Mouse (Mus musculus) forebrain, embryonic 14.5 days (tissue): ENCODE measurements around the gene Stk24. TPM values are rescaled to one million over a fixed set of nuclear protein-coding genes. Genes with fewer than 3 reads are reported as not detected.

ENCODE experiments used
- ATAC-seq: fragments of 200-750 bp; cut with Nextera tagmentation; 2 replicates; pipeline ENCODE4 v1.8.0; 2017; ENCODE audit warnings: mild to moderate bottlenecking, moderate library complexity
- DNase-seq: peaks from one replicate; pipeline ENCODE4 v3.0.0-alpha.2; 2015; ENCODE audit warnings: low spot score
- H3K27ac ChIP-seq: fragments of 300-500 bp; sonication (generic); 2 replicates; pipeline ENCODE4 v1.5.1; 2014; ENCODE audit warnings: low read depth, mild to moderate bottlenecking, control low read depth, low read length, moderate library complexity
- H3K27me3 ChIP-seq: fragments of 300-500 bp; sonication (generic); replicated peaks from 2 replicates; pipeline ENCODE4 v1.6.1; 2014; ENCODE audit warnings: low read length, control low read depth, mixed read lengths; ENCODE audit not compliant: control insufficient read depth, insufficient read depth
- H3K36me3 ChIP-seq: fragments of 300-500 bp; sonication (generic); 2 replicates; pipeline ENCODE4 v1.6.1; 2014; ENCODE audit warnings: low read length, control low read depth; ENCODE audit not compliant: control insufficient read depth, insufficient read depth
- H3K4me1 ChIP-seq: fragments of 300-500 bp; sonication (generic); 2 replicates; pipeline ENCODE4 v1.6.1; 2014; ENCODE audit warnings: antibody characterized with exemption, low read length, control low read depth; ENCODE audit not compliant: control insufficient read depth, insufficient read depth
- H3K4me2 ChIP-seq: fragments of 300-500 bp; sonication (generic); 2 replicates; pipeline ENCODE4 v1.6.1; 2014; ENCODE audit warnings: mild to moderate bottlenecking, control low read depth, low read length
- H3K4me3 ChIP-seq: fragments of 300-500 bp; sonication (generic); 2 replicates; pipeline ENCODE4 v1.5.1; 2014; ENCODE audit warnings: low read depth, low read length, control low read depth
- H3K9ac ChIP-seq: fragments of 300-500 bp; sonication (generic); 2 replicates; pipeline ENCODE4 v1.6.1; 2014; ENCODE audit warnings: mild to moderate bottlenecking, low read length, control low read depth, moderate library complexity
- H3K9me3 ChIP-seq: fragments of 300-500 bp; sonication (generic); replicated peaks from 2 replicates; pipeline ENCODE4 v1.6.1; 2016; ENCODE audit warnings: low read length, control low read depth, mixed read lengths; ENCODE audit not compliant: control insufficient read depth
- WGBS: fragments of 180-500 bp; shearing (Covaris S2); extraction: QIAGEN DNeasy Blood & Tissue Kit; methylation state at CpG from one replicate; pipeline ENCODE4 v1.1.7; 2014; 5-methylcytosine and 5-hydroxymethylcytosine counted together
- polyA plus RNA-seq: library from polyadenylated mRNA; unstranded; fragments of >200 nt; fragmentation: Nextera tagmentation; extraction: Ambion mirVana; gene quantifications from 2 replicates; pipeline ENCODE4 v1.2.1, GENCODE M21; 2014

The Stk24 gene
- polyA plus RNA-seq, 1 experiment from 2014 or later, result 20.8 TPM

- H3K9me3 ChIP-seq, result no peaks in the 10 kb centered on the region
- H3K4me1 ChIP-seq, result no peaks in the 10 kb centered on the region
- H3K27me3 ChIP-seq, result no peaks in the 10 kb centered on the region
- ATAC-seq (no peak), DNase-seq (no peak)
- no peak overlapping the region for H3K9ac ChIP-seq
- WGBS, result 80% methylated on average over 5 of the region's 5 CpGs
- peaks cover 33% of the 10 kb centered on the region for H3K36me3 ChIP-seq
- H3K27ac ChIP-seq, result no peak overlapping the region
- H3K4me2 ChIP-seq, result no peak overlapping the region
- H3K4me3 ChIP-seq, result no peak overlapping the region
These were observed 118.5 kb downstream of the Stk24 start for GRCm38 (mm10) chr14:121261229-121261879.

- DNase-seq (peak; percentile 80), ATAC-seq (peak; percentile 72)
- 0 out of 2 replicates have a peak overlapping the region, but pooled peaks have one; percentile 33 for H3K27ac ChIP-seq
- no peaks in the 10 kb centered on the region for H3K9me3 ChIP-seq
- H3K9ac ChIP-seq, result no peak overlapping the region
- WGBS, result 45% methylated on average over 7 of the region's 7 CpGs
- H3K4me3 ChIP-seq, result no peak overlapping the region
- H3K4me1 ChIP-seq, result no peaks in the 10 kb centered on the region
- peaks cover 30% of the 10 kb centered on the region for H3K36me3 ChIP-seq
- H3K4me2 ChIP-seq, result no peak overlapping the region
- H3K27me3 ChIP-seq, result no peaks in the 10 kb centered on the region
These were observed 120.0 kb downstream of the Stk24 start for GRCm38 (mm10) chr14:121259789-121260188.

- Histone ChIP-seq H3K4me3 (no peak overlapping the region), H3K27me3 (no peaks in the 10 kb centered on the region), H3K9ac (no peak overlapping the region), H3K27ac (0 out of 2 replicates have a peak overlapping the region, but pooled peaks have one; percentile 33), H3K4me1 (no peaks in the 10 kb centered on the region), H3K4me2 (no peak overlapping the region), H3K36me3 (peaks cover 30% of the 10 kb centered on the region), H3K9me3 (no peaks in the 10 kb centered on the region)
- 66% methylated on average over 11 of the region's 11 CpGs for WGBS
- DNase-seq (peak; percentile 10), ATAC-seq (peak; percentile 52)
These were observed 120.5 kb downstream of the Stk24 start for GRCm38 (mm10) chr14:121259332-121259731.

GRCm38 (mm10) chr14:121256896-121257295 lies 122.9 kb downstream of the Stk24 start:
- Histone ChIP-seq H3K4me1 (no peaks in the 10 kb centered on the region), H3K9ac (no peak overlapping the region), H3K36me3 (peaks cover 25% of the 10 kb centered on the region), H3K27me3 (no peaks in the 10 kb centered on the region), H3K4me3 (no peak overlapping the region), H3K9me3 (no peaks in the 10 kb centered on the region), H3K27ac (no peak overlapping the region), H3K4me2 (no peak overlapping the region)
- no peak for ATAC-seq
- no peak for DNase-seq
- 96% methylated on average over 7 of the region's 7 CpGs for WGBS

GRCm38 (mm10) chr14:121255469-121255868 lies 124.3 kb downstream of the Stk24 start:
- no peaks in the 10 kb centered on the region for H3K27me3 ChIP-seq
- H3K4me1 ChIP-seq, result no peaks in the 10 kb centered on the region
- H3K27ac ChIP-seq, result no peak overlapping the region
- 91% methylated on average over 13 of the region's 13 CpGs for WGBS
- H3K9ac ChIP-seq, result no peak overlapping the region
- H3K9me3 ChIP-seq, result no peaks in the 10 kb centered on the region
- H3K36me3 ChIP-seq, result peaks cover 15% of the 10 kb centered on the region
- DNase-seq (no peak), ATAC-seq (no peak)
- H3K4me2 ChIP-seq, result no peak overlapping the region
- H3K4me3 ChIP-seq, result no peak overlapping the region

GRCm38 (mm10) chr14:121254869-121255268 lies 124.9 kb downstream of the Stk24 start:
- H3K27ac ChIP-seq, result no peak overlapping the region
- H3K9me3 ChIP-seq, result no peaks in the 10 kb centered on the region
- no peak overlapping the region for H3K4me3 ChIP-seq
- 89% methylated on average over 10 of the region's 10 CpGs for WGBS
- no peak overlapping the region for H3K4me2 ChIP-seq
- no peak overlapping the region for H3K9ac ChIP-seq
- no peak for ATAC-seq
- H3K27me3 ChIP-seq, result no peaks in the 10 kb centered on the region
- no peaks in the 10 kb centered on the region for H3K4me1 ChIP-seq
- no peak for DNase-seq
- peaks cover 15% of the 10 kb centered on the region for H3K36me3 ChIP-seq

- no peaks in the 10 kb centered on the region for H3K4me1 ChIP-seq
- 92% methylated on average over 10 of the region's 10 CpGs for WGBS
- H3K27me3 ChIP-seq, result no peaks in the 10 kb centered on the region
- H3K27ac ChIP-seq, result no peak overlapping the region
- H3K36me3 ChIP-seq, result peaks cover 6% of the 10 kb centered on the region
- DNase-seq (no peak), ATAC-seq (no peak)
- no peak overlapping the region for H3K4me2 ChIP-seq
- no peaks in the 10 kb centered on the region for H3K9me3 ChIP-seq
- no peak overlapping the region for H3K9ac ChIP-seq
- no peak overlapping the region for H3K4me3 ChIP-seq
These were observed 127.3 kb downstream of the Stk24 start for GRCm38 (mm10) chr14:121252542-121252941.

GRCm38 (mm10) chr14:121251708-121252107 lies 128.1 kb downstream of the Stk24 start:
- Histone ChIP-seq H3K36me3 (peaks cover 3% of the 10 kb centered on the region; the same call in 1 of the 2 replicates), H3K9ac (no peak overlapping the region), H3K4me2 (no peak overlapping the region), H3K27me3 (no peaks in the 10 kb centered on the region), H3K9me3 (no peaks in the 10 kb centered on the region), H3K27ac (no peak overlapping the region), H3K4me1 (no peaks in the 10 kb centered on the region), H3K4me3 (no peak overlapping the region)
- WGBS, result 45% methylated on average over 4 of the region's 4 CpGs
- ATAC-seq (no peak), DNase-seq (peak; percentile 23)

- WGBS, result 61% methylated on average over 5 of the region's 5 CpGs
- H3K4me3 ChIP-seq, result no peak overlapping the region
- no peak overlapping the region for H3K4me2 ChIP-seq
- no peaks in the 10 kb centered on the region for H3K9me3 ChIP-seq
- H3K9ac ChIP-seq, result no peak overlapping the region
- H3K4me1 ChIP-seq, result no peaks in the 10 kb centered on the region
- H3K27ac ChIP-seq, result no peak overlapping the region
- DNase-seq, result no peak
- ATAC-seq, result no peak
- H3K27me3 ChIP-seq, result no peaks in the 10 kb centered on the region
- H3K36me3 ChIP-seq, result peaks cover 3% of the 10 kb centered on the region; the same call in 1 of the 2 replicates
These were observed 128.7 kb downstream of the Stk24 start for GRCm38 (mm10) chr14:121251099-121251498.
